Mouse (Mus musculus): ENCODE measurements around the gene Patz1.
A peak's percentile ranks its signal among the peaks of the same experiment; 100 is the strongest.

The Patz1 gene

DNA sequence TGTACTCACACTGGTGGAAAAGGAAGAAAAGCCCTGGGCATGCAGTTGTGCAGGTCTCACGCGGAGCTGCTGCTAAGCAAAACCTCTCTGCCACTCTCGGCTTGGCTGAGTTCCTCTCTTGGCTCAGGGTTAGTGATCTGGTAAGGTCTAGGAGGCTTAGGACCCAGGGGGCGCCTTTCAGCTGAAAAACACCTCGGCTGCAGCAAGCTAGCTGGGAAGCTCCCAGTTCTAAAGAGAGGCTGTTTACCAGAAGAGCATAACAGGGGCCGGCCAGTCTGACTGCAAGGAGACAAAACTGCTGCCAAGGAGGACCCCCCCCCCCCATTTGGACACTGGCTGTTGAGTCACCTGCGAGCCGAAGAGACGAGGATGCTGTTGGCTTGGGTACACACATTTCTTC, 41.9 kb downstream of the Patz1 start:
- peak; percentile 73 for DNase-seq (ENCODE audit: low spot score)

DNA sequence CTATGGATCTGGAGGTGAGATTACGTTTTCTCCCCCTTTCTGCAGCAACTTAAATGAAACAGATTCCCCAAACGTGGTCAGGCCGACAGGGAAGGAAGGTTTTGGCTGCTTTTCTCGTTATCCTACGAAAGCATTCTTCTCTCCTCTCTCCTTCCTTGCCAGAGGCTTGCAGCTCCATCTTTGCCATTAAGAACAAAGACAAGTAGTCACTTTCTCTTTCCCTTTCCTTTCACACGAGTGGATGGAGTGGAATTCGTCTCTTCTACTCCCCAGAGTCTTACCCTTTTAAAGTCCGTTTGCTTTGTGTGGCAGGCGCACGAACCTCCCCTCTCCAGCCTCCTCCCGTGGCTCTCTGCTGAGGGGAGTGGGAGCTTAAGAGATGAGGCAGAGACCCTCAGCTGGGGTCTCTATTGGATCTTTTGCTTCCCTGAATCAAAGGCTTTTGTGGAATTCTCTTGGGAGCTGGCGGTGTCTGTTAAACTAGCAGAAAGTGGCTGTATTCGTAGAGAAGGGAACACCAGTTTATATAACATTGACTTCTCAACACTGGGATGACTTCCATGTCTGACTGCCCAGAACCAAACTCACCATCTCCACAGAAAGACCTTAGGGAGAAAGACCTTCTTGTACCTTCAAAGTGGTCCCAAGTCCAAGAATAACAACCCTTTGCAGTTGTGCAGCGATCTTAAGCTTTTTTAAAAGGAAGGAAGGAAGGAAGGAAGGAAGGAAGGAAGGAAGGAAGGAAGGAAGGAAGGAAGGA, 42.5 kb downstream of the Patz1 start:
- no peak for DNase-seq (ENCODE audit: low spot score)

DNA sequence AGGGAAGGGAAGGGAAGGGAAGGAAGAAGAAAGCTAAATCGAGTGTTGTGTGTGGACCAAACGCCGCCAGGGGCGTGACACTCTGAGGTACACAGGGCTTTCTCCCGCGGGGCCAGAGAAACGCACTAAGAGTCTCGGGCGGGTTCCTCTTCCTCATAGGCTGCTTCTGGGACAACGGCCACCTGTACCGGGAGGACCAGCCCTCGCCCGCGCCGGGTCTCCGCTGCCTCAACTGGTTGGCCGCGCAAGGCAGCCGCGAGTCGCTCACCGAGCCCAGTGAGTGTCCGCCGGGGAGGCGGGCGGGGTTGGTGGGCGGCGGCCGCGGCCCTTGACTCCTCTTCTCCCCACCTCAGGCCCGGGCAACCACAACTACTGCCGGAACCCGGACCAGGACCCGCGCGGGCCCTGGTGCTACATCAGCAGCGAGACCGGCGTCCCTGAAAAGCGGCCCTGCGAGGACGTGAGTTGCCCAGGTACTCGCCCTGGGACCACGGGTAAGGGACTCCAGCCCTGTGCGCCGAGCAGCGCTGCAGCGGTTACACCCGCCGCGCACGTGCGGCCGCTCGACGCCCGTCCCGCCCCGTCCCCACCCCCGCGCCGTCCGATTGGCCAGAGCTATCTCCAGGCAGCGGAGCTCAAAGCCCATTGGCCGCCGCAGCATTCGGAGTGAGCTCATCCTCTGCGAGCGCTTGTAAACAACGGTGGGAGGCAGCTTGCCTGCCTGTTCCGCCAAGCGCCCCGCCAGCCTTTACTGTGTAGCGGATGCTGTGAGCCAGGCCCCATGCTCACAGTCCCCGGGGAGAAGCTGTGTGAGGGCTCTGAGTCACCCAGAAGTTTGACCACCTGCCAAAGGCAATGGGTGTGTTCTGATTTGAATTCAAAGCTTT, 43.3 kb downstream of the Patz1 start:
- peak; percentile 79 for DNase-seq (ENCODE audit: low spot score)

DNA sequence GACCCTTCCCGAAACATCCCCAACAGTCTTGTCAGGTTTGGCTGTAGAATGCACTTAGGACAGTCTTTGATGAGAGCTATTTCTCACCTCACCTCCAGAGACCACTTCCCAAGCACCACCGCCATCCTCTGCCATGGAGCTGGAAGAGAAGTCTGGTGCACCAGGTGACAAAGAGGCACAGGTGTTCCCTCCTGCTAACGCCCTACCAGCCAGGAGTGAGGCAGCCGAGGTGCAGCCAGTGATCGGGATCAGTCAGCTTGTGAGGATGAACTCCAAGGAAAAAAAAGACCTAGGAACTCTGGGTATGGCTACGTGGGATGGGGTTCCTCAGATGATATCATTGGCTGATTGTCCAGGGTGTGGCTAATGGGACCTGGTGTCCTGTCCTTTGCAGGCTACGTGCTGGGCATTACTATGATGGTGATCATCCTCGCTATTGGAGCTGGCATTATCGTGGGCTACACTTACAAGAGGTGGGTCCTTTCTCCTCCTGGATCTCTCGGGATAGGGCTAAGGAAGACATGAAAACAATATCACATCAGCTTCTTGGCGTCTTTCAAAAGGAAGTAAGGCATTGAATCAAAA, 44.5 kb downstream of the Patz1 start:
- DNase-seq (ENCODE audit: low spot score), result no peak

DNA sequence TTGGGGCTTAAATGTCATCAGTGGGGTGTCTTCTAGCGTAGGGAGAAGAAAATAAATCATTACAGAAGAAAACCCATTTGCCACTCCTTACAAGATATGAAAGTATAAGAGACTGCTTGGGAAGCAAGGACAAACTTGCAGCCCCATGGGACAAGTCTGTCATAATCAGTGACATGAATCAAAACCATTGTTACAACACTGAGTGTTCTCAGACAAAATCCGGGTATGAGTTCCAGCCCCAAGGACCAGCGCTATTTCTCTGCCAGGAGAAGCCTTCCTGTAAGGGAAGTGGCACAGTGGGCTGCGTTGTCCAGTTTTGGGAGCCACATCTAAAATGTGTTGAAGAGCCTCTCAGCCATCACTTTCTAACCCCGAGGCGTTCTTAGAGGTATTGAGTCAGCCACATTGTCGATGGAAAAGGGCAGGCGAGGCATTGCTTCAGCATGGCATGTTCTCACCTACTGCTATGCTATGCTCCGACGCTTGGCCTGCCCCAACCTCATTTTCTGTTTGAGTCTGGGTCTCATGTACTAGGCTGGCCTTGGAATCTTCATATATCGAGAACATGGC, 45.6 kb downstream of the Patz1 start:
- no peak for DNase-seq (ENCODE audit: low spot score)

DNA sequence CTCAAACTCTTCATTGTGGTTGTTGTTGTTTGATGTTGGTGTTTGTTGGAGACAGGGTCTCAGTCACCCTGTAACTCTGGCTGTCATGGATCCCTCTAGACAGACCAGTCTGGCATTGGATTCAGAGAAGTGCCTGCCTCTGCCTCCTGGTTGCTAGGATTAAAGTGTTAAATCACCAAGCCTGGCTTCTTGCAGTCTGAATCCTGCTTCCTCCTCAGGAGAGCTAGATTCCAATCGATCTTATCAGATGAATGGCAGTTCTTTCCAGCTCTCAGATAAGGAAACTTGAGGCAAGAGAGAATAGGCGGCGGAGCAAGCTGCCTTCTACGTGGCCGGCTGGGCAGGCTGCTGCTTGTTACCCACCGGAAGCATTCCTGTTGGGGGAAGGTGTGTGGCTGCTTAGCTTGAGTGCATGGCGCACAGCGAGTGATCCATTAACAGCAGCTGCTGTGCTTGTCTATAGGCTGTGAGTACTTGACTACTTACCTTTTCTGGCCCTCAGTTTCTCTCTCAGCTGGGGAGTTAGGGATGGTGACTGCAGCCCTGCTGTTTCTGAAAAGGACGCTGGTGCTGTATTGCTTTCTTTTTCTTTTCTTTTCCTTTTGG, 46.1 kb downstream of the Patz1 start:
- no peak for DNase-seq (ENCODE audit: low spot score)

DNA sequence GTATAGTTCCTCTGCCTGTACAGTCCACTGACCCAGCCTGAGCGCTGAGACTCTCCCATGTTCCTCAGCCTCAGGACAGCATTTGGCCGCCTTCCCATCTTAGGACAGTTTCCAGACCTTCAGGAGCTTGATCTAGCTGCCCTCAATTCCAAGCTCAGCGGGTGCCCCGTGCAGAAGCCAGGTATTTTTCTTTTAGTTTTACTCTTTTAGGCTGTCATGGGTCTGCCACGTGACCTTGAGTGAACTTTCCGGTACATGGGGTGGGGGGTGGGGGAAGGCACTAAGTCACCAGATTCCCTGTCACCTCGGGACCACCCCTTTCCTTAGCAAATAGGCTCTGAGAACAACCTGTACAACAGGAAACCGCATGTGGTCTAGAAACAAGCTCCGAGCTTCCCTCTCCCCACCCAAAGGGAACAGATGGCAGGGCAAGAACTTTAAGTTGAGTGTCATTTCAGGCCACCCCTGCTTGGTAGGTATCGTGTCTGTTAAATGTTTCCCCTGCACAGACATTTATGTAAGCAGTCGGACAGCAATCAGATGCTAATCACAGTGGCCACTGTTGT, 47.1 kb downstream of the Patz1 start:
- no peak for DNase-seq (ENCODE audit: low spot score)

DNA sequence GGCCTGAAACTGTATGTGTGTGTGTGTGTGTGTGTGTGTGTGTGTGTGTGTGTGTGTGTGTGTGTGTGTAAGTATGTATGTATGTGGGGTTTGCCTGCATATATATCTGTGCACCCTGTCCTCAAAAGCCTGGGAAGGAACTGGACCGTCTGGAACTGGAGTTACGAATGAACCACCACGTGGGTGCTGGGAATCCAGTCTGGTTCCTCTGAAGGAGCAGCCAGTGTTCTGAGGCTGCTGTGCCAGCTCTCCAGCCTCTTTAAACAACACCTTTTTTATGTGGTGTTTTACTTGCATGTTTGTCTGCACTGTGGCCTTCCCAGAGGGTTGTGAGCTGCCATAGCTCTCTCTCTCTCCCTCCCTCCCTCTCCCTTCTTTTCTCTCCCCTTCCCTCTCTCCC, 47.9 kb downstream of the Patz1 start:
- DNase-seq (ENCODE audit: low spot score), result no peak

DNA sequence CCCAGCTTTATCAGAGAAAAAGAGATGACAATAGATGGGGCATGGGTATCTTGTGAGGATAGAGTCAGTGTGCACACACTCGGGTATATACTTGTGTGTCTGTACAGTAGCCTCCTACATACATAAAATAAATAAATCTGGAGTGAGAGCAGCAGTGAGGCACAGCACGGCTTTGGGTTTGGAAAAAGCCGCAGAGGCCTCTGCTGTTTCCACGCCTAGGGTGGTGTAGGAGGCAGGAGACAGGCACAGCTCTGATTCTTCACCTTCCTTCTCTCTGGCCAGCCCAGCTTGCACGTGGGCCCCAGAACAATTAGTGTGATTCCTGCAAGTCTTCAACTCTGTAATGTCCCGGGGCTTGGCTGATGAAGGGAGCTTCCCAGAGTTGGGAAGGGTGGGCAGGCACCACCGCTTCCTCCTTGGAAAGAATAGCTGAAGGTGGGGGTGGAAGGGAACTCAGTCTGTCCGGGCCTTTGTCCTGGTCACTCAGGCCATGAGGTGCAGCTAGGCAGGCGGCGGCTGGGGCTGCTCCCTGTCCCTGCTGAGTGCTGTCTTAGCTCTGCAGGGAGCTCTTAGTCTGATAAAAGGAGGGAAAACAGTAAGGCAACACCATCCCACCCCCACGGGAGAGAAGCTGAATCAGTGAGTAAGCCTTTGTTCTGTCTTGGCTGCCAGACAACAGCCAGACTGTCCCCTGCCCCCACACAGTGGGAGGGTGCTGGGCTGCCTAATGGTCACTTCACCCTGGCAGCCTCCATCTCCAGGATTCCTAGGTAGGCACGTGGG, 48.7 kb downstream of the Patz1 start:
- DNase-seq (ENCODE audit: low spot score), result no peak

DNA sequence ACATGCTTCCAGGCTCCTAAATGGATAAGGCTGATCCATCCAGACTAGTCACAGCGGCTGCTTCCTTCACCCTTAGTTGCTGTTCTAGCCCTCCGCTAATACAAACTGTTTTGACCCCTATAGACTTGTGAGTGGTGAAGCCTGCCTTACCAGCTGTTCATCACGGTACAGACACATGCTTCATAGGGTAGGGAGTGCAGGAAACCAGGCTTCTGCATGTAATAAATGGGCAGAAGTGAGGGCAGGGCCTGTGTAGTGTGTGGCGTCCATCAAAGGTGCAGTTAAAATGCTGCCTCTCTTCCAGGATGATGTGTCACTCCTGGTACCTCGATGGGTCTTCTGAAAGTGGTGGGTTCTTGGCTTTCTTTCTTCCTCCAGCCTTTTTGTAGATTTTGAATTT, 49.3 kb downstream of the Patz1 start:
- no peak for DNase-seq (ENCODE audit: low spot score)

DNA sequence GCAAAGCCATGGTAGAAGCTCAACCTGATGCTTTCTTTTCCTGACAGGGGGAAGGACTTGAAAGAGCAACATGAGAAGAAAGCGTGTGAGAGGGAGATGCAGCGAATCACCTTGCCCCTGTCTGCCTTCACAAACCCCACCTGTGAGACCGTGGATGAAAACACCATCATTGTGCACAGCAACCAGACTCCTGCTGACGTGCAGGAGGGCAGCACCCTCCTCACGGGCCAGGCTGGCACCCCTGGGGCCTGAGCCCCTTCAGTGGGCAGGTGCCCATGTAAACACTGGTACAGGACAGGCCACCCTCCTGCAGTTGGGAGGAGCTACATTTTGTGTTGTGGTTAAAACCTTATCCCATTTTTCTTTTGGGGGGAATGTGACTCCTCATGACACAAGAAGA, 52.8 kb downstream of the Patz1 start:
- DNase-seq (ENCODE audit: low spot score), result no peak

DNA sequence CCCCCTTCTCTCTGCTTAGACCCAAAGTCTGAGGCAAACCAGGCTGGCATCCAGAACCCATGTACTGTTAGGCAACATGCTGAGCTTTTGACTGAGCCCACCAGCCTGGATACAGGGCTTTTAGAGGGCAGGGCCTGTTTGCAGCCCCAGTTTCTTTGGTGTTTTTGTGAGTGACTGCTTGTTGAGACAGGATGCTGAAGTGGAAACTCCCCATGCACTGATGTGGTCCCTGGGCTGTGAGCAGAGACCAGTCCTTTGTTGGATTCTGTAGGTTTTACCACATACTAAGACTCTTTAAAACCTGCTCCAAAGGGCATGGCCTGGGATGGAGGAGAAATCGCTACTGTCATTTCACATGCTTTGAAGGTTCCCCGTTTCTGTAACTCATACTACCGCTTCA, 56.2 kb downstream of the Patz1 start:
- no peak for DNase-seq (ENCODE audit: low spot score)

DNA sequence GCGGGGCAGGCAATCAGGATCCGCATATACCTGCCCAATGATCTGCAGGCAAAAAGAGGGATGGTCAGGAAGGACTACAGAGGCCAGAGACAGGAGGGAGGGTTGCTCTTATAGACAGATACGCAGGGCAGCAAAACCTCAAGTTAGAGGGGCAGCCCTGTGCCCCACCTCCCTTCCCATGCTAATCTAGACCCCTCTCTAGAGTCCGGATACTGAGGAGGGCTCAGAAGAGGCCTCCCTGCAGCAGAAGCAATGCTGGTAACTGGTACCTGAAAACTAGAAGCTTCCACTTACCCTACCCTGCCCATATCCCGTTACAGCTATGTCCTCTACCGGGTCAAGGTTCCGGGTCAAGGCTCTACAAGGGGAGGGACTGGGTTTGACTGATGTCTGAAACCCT, 57.7 kb downstream of the Patz1 start:
- DNase-seq (ENCODE audit: low spot score), result no peak

DNA sequence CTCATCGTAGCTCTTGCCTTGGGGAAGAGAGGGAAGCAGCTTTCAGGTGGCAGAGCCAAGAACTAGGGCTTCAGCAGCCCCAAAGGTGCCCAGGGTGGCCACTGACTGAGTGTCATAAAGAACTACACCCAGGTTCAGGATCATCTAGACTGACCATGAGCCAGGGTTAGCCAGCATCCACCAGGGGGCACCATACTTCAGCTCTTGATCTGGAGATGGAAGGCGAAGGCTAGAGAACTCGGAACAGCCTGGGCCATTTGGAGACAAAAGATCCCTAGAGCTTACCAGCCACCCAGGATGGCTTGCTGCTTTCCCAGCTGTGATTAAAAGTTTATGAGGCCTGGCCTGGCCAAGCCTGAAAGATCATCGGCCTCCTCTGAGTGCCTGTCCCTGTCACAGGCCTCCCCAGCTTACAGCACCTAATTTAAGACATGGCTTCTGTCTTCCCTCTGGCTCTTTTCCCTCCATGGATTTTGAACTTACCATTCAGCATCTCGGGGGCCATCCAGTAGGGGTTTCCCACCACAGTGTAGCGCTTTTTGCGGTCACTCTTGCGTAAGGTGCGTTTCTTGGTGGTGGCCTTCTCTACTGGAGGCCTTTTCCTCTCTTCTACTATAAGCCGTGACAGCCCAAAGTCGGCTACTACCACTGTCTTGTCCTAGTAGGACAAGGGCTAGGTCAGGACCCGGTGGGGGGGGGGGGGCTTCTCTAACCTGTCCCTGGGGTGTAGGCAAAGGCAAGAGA, 58.6 kb downstream of the Patz1 start:
- peak; percentile 88 for DNase-seq (ENCODE audit: low spot score)

DNA sequence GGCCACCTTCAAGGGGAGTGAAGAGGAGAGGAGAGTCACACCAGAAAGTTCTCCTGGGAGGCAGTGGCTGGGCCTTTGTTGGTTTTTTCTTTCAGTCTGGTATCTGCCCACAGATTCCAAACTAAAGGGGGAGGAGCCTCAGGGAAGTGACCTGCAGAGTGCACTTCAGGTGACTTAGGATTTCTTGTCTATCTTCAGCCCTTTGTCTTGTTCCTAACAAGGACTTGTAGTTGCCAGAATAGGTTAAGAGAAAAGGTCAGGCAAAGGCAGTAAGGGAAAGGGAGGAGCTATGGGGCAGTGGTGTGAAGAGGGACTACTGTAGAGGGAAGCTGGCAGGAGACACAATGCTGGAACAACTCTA, 59.1 kb downstream of the Patz1 start:
- no peak for DNase-seq (ENCODE audit: low spot score)

DNA sequence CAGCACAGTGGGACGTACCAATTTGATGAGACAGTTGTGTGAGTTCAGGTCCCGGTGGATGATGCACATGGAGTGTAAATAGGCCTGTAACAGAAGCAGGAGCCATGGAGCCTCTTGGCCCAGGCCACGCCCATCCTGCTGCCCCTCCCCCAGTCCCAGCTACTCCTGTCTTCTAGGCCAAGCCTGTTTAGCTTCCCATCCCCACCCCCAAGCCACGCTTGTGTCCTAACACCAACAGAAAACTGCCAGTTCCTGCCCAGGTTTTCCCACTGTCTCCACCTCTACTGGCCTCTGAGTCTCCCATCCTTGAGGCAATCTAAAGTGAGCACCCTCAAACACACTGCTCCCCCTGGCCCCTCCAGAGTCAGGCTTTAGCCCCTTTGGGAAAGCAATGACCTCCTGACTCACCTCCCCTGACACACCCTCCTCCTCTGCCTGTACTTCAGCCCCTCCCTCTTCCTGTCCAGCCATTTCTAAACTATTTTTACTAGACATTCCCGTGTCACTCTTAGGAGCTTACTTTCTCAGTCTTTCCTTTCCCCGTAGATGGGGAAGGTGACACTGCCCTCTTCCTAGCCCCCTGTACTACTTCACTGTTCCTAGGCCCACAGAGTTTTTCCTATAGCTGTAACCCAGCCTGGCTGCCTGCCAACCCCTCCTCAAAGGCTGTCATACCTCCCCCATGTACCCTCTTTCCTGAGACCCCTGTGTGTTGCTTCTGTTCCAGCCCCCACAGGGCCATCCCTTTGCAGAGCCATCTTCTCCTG, 60.1 kb downstream of the Patz1 start:
- no peak for DNase-seq (ENCODE audit: low spot score)

DNA sequence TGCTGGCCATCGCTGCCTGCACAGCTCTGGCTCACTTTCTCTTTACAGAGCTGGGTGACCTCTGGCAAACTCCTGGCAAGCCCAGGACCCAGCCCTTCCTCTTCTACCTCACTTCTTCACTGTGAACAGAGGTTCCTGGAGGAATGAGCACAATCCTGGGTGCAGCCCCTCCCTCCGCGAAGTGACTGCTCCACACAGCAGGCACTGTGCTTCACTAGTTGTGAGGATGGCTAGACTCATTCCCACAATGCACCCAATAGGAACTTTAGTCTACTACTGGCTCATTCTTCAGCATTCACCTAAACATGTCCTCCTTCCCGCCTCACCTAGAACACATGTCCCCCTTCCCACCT, 60.6 kb downstream of the Patz1 start:
- DNase-seq (ENCODE audit: low spot score), result no peak

DNA sequence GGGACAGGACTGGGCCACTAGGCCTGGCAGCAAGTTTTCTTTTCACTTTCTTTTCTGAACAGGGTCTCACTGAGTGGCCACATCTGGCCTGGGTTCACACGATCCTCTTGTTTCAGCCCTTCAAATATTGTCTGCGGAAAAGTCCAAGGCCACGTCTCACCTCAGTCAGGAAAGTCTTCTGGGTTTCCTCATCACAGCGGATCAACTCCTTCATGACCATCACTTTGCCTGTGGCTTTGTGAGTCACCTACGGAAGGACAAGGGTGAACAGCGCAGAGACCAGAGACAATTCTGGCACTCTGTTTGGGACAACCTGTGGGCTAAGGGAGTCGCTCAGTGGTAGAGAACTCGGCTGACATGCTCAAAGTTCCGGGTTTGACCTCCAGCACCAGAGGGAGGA, 63.5 kb downstream of the Patz1 start:
- DNase-seq (ENCODE audit: low spot score), result no peak

DNA sequence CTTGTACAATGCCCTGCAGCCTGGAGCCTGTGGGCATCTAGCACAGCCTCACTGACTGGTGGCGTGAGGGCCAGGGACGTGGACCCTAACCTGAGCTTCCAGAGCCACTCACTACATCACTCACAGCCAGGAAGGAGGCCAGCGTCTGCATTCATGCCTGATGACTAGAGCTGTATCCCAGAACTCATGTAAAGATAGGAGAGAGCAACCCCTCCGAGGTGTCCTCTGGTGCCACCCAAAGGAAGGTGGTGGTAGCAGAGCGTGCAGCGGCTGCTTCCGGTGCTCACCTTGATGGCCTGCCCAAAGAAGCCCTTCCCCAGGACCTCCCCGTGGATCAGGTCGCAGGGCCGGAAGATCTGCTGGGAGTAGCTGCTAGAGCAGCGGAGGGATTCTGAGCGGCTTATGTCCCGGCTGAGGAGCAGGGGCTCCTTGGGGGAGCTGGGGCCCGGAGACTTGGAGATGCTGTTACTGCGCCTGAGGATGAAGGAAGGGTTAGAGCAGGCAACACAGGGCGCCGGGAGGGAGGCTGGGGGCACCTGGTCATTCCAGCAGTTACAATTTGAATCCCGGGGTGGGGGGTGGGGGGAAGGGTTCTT, 64.4 kb downstream of the Patz1 start:
- no peak for DNase-seq (ENCODE audit: low spot score)
